Mouse (Mus musculus) lung, postnatal 0 days (tissue): ENCODE measurements around the gene Trub1.

ENCODE experiments used
- CTCF ChIP-seq: IDR thresholded peaks from 2 replicates; pipeline ENCODE4 v1.5.1; 2016; ENCODE audit warnings: antibody characterized with exemption, mild to moderate bottlenecking
- EP300 ChIP-seq: IDR thresholded peaks from 2 replicates; pipeline ENCODE4 v1.6.1; 2016; ENCODE audit warnings: antibody characterized with exemption, mild to moderate bottlenecking, control low read depth

DNA sequence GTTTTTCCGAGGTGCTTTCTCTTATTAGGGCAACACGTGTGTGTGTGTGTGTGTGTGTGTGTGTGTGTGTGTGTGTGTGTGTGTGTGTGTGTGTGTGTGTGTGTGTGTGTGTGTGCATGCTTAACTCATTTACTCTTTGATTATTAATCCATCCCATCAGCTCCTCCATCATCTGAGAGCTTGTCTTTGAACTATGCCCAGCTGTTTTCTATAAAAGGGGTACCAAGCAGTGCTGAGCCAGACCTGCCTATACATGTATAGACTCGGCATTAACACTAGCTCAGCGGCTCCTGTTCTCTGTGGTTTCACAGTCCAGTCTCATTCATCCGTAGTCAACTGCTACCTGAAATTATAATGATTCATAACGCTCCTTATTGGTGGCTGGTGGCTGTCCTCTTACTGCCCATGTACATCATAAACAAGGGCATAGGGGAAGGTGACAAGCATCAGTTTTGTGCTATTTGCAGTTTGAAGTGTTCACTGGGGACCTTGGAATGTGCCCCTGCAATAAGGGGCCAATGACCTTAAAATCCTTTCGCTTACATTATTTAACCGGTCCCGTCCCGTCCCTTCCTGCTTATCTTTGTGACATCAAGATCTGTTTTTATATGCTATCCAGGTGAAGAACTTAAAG is 45.5 kb downstream of the Trub1 start:
- TF ChIP-seq CTCF: no peak
- TF ChIP-seq EP300: no peak
